Mouse (Mus musculus) lung, embryonic 14.5 days (tissue): ENCODE measurements around the gene Vmp1. TPM values are rescaled to one million over a fixed set of nuclear protein-coding genes. Genes with fewer than 3 reads are reported as not detected.

Experiments used
- ATAC-seq: fragments of 200-750 bp; cut with Nextera tagmentation; 2 replicates; pipeline ENCODE4 v1.8.0; 2017; ENCODE audit warnings: mild to moderate bottlenecking, moderate TSS enrichment, moderate library complexity; ENCODE audit not compliant: insufficient read depth
- DNase-seq: peaks from one replicate; pipeline ENCODE4 v3.0.0-alpha.2; 2015
- H3K27ac ChIP-seq: fragments of 300-500 bp; sonication (generic); 2 replicates; pipeline ENCODE4 v1.5.1; 2014; ENCODE audit warnings: low read depth, mild to moderate bottlenecking, moderate library complexity
- H3K27me3 ChIP-seq: fragments of 300-500 bp; sonication (generic); 2 replicates; pipeline ENCODE4 v1.6.1; 2014; ENCODE audit warnings: low read length, control low read depth; ENCODE audit not compliant: insufficient read depth
- H3K36me3 ChIP-seq: fragments of 300-500 bp; sonication (generic); 2 replicates; pipeline ENCODE4 v1.6.1; 2014; ENCODE audit warnings: control low read depth; ENCODE audit not compliant: insufficient read depth
- H3K4me1 ChIP-seq: fragments of 300-500 bp; sonication (generic); 2 replicates; pipeline ENCODE4 v1.6.1; 2014; ENCODE audit warnings: antibody characterized with exemption, control low read depth; ENCODE audit not compliant: insufficient read depth
- H3K4me2 ChIP-seq: fragments of 300-500 bp; sonication (generic); 2 replicates; pipeline ENCODE4 v1.6.1; 2014; ENCODE audit warnings: mild to moderate bottlenecking
- H3K4me3 ChIP-seq: fragments of 300-500 bp; sonication (generic); 2 replicates; pipeline ENCODE4 v1.5.1; 2014; ENCODE audit warnings: low read depth, low read length
- H3K9ac ChIP-seq: fragments of 300-500 bp; sonication (generic); 2 replicates; pipeline ENCODE4 v1.6.1; 2014
- H3K9me3 ChIP-seq: fragments of 300-500 bp; sonication (generic); 2 replicates; pipeline ENCODE4 v1.6.1; 2016; ENCODE audit warnings: low read depth, low read length, control low read depth
- CTCF ChIP-seq: IDR thresholded peaks from 2 replicates; pipeline ENCODE4 v1.5.1; 2016; ENCODE audit warnings: antibody characterized with exemption, low read depth
- WGBS: fragments of 180-500 bp; shearing (Covaris S2); extraction: QIAGEN DNeasy Blood & Tissue Kit; methylation state at CpG from one replicate; pipeline ENCODE4 v1.1.7; 2014; 5-methylcytosine and 5-hydroxymethylcytosine counted together
- polyA plus RNA-seq: library from polyadenylated mRNA; unstranded; fragments of >200 nt; fragmentation: Nextera tagmentation; extraction: Ambion mirVana; gene quantifications from 2 replicates; pipeline ENCODE4 v1.2.1, GENCODE M21; 2014

Gene Vmp1
- polyA plus RNA-seq, 1 experiment from 2014 or later, result 117 TPM

- no peak overlapping the region for H3K4me3 ChIP-seq
- H3K27me3 ChIP-seq, result no peaks in the 10 kb centered on the region
- TF ChIP-seq CTCF, result no peak
- 0 out of 2 replicates have a peak overlapping the region, but pooled peaks have one; percentile 20 for H3K27ac ChIP-seq
- ATAC-seq, result no peak
- no peaks in the 10 kb centered on the region for H3K9me3 ChIP-seq
- no peaks in the 10 kb centered on the region for H3K36me3 ChIP-seq
- no peaks in the 10 kb centered on the region for H3K4me1 ChIP-seq
- DNase-seq, result no peak
- H3K4me2 ChIP-seq, result no peak overlapping the region
- no peak overlapping the region for H3K9ac ChIP-seq
- WGBS, result 56% methylated on average over 6 of the region's 6 CpGs
Measured at GRCm38 (mm10) chr11:86650676-86651075, 33.0 kb downstream of the Vmp1 start.

DNA sequence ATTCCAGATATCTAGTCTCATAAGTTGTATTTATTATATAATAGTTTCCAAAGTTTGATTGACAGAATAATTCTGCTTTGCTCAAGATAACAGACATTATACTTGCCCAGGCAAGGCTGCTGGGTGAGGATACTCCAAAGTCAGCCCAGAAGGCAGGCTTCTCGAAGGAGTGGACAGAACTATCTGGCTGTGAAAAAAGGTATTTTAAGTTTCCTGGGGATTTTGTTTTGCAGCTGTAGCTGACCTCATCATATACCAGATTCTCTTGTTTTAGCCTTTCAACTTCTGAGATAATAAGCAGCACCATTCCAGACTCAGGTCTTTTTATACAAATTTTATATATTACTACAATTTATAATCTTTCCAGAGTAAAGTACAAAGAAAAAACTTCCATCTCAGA, 34.1 kb downstream of the Vmp1 start:
- Histone ChIP-seq H3K4me2 (no peak overlapping the region), H3K27ac (no peak overlapping the region), H3K9ac (no peak overlapping the region), H3K27me3 (no peaks in the 10 kb centered on the region), H3K36me3 (no peaks in the 10 kb centered on the region), H3K9me3 (no peaks in the 10 kb centered on the region), H3K4me3 (no peak overlapping the region), H3K4me1 (no peaks in the 10 kb centered on the region)
- no peak for DNase-seq
- no peak for TF ChIP-seq CTCF
- WGBS, result 85% methylated on average over 1 of the region's 1 CpGs
- ATAC-seq, result no peak

DNA sequence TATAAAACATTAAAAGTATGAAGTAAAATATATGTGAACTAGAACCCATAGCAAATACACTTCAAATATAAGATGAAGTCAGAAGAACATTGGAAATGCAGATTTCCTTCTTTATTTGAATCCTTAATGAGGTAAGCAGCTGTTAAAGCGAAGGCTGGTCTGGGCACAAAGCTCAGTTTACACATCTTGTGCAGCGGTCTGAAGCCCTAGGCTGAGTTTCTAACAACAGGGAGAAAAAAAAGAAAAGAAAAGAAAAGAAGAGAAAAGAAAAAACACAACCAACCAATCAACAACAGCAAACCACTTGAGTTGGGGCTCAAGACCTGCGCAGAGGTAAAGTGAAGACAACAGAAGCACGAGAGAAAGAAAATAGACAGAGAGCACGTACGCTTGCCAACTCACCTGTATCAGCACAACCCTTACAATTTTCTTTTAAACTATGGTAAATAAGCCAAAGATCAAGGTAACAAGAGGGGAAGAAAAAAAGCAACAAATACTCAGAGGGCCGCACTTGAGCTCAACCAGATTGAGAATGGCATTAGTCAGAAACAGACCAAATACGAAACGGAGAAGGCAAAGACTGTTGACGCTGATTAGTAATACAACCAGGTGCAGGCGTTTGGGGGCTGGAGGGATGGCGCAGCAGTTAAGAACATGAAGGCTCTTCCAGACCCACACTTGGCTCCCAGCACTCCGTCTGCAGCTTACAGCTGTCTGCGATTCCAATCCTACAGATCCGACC, 35.8 kb downstream of the Vmp1 start:
- 76% methylated on average over 15 of the region's 15 CpGs for WGBS
- H3K4me2 ChIP-seq, result no peak overlapping the region
- DNase-seq (no peak), ATAC-seq (no peak)
- H3K4me3 ChIP-seq, result no peak overlapping the region
- no peaks in the 10 kb centered on the region for H3K9me3 ChIP-seq
- no peaks in the 10 kb centered on the region for H3K27me3 ChIP-seq
- H3K27ac ChIP-seq, result peak overlapping the region; percentile 54
- H3K9ac ChIP-seq, result no peak overlapping the region
- no peak for TF ChIP-seq CTCF
- no peaks in the 10 kb centered on the region for H3K4me1 ChIP-seq
- H3K36me3 ChIP-seq, result peaks cover 3% of the 10 kb centered on the region; the same call in 1 of the 2 replicates

GRCm38 (mm10) chr11:86646885-86647459, 36.7 kb downstream of the Vmp1 start:
- TF ChIP-seq CTCF, result no peak
- WGBS, result 70% methylated on average over 3 of the region's 3 CpGs
- ATAC-seq, result no peak
- H3K4me3 ChIP-seq, result no peak overlapping the region
- no peak overlapping the region for H3K9ac ChIP-seq
- H3K27ac ChIP-seq, result peak overlapping the region; percentile 90
- no peaks in the 10 kb centered on the region for H3K9me3 ChIP-seq
- no peaks in the 10 kb centered on the region for H3K4me1 ChIP-seq
- H3K4me2 ChIP-seq, result peak overlapping the region; percentile 29; the same call in 1 of the 2 replicates
- H3K27me3 ChIP-seq, result no peaks in the 10 kb centered on the region
- DNase-seq, result no peak
- peaks cover 9% of the 10 kb centered on the region; the same call in 1 of the 2 replicates for H3K36me3 ChIP-seq

DNA sequence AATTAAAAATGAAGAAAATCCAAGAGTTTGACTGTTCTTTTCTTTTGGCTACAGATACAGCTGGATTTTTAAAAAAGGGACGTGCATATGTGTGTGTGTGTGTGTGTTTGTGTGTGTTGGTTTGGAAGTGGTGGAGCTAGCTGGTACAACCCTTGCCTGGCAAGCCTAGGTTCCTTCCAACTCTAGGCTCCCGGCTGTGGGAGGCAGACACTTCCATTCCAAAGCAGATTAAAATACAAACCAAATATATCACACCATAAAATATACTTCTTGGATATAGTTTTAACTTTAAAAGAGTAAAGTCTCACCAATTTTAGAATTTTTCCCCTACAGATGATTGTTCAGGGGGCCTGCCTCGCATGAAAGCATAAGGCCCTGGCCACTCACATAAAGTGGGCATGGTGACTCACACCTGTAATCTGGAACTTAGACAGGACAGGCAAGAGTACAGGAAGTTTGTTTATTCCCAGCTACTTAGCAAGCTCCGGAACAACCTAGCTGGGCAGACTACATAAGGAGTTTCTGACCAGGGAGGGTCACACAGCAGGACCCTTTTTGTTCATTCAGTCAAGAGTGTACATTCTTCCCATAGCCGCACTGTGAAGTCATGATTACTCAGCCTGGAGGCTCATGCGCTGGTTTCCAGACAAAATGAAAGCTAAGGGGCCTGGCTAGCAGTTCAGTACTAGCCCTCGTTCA, 37.4 kb downstream of the Vmp1 start:
- ATAC-seq, result peak; percentile 88
- no peaks in the 10 kb centered on the region for H3K9me3 ChIP-seq
- H3K27ac ChIP-seq, result peak overlapping the region; percentile 90
- no peaks in the 10 kb centered on the region for H3K4me1 ChIP-seq
- 49% methylated on average over 7 of the region's 7 CpGs for WGBS
- no peak for TF ChIP-seq CTCF
- peaks cover 9% of the 10 kb centered on the region; the same call in 1 of the 2 replicates for H3K36me3 ChIP-seq
- peak; percentile 73 for DNase-seq
- H3K4me3 ChIP-seq, result no peak overlapping the region
- H3K9ac ChIP-seq, result no peak overlapping the region; the same call in 1 of the 2 replicates
- H3K4me2 ChIP-seq, result peak overlapping the region; percentile 29; the same call in 1 of the 2 replicates
- no peaks in the 10 kb centered on the region for H3K27me3 ChIP-seq

GRCm38 (mm10) chr11:86644553-86644952, 39.1 kb downstream of the Vmp1 start:
- ATAC-seq, result no peak
- Histone ChIP-seq H3K27ac (no peak overlapping the region), H3K4me2 (no peak overlapping the region), H3K4me3 (no peak overlapping the region), H3K4me1 (no peaks in the 10 kb centered on the region), H3K9ac (no peak overlapping the region), H3K36me3 (peaks cover 9% of the 10 kb centered on the region; the same call in 1 of the 2 replicates), H3K27me3 (no peaks in the 10 kb centered on the region), H3K9me3 (no peaks in the 10 kb centered on the region)
- TF ChIP-seq CTCF, result no peak
- 86% methylated on average over 4 of the region's 4 CpGs for WGBS
- DNase-seq, result no peak

DNA sequence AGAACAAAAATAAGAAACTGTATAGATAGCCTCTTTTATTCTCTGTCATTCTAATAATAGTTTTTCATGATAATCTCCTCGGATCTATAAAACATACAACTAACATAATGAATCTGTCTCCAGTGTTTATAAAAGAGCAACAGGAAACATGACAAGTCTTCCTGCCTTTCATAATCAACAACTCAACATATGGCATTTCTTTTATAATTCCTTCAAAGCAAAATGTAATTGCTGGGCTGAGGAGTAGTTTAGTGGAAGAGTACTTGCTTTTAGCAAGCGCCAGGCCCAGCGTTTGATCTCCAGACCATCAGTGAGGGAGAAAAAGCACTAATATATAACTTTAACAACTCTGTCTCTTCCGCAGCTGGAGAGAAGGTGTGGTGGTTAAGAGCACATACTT, 41.9 kb downstream of the Vmp1 start:
- DNase-seq (no peak), ATAC-seq (no peak)
- Histone ChIP-seq H3K9ac (no peak overlapping the region), H3K27ac (no peak overlapping the region), H3K4me2 (no peak overlapping the region), H3K4me3 (no peak overlapping the region), H3K36me3 (peaks cover 9% of the 10 kb centered on the region; the same call in 1 of the 2 replicates), H3K9me3 (no peaks in the 10 kb centered on the region), H3K4me1 (no peaks in the 10 kb centered on the region), H3K27me3 (no peaks in the 10 kb centered on the region)
- TF ChIP-seq CTCF, result no peak
- WGBS, result 55% methylated on average over 4 of the region's 4 CpGs
